Mouse (Mus musculus) limb, embryonic 10.5 days (tissue): ENCODE data around the gene Plrg1. TPM values are rescaled to one million over a fixed set of nuclear protein-coding genes. Genes with fewer than 3 reads are reported as not detected.
A peak's percentile ranks its signal among the peaks of the same experiment; 100 is the strongest.

Source experiments
- DNase-seq: peaks from one replicate; pipeline ENCODE4 v3.0.0-alpha.2; 2017; ENCODE audit warnings: low spot score
- H3K27ac ChIP-seq: fragments of 300-500 bp; sonication (generic); 2 replicates; pipeline ENCODE4 v1.5.1; 2016; ENCODE audit warnings: mild to moderate bottlenecking
- H3K27me3 ChIP-seq: fragments of 300-500 bp; sonication (generic); 2 replicates; pipeline ENCODE4 v1.6.1; 2016; ENCODE audit warnings: low read depth, mild to moderate bottlenecking; ENCODE audit not compliant: poor library complexity, severe bottlenecking
- H3K36me3 ChIP-seq: fragments of 300-500 bp; sonication (generic); 2 replicates; pipeline ENCODE4 v1.6.1; 2016; ENCODE audit warnings: mild to moderate bottlenecking, moderate library complexity
- H3K4me1 ChIP-seq: fragments of 300-500 bp; sonication (generic); 2 replicates; pipeline ENCODE4 v1.6.1; 2016
- H3K4me3 ChIP-seq: fragments of 300-500 bp; sonication (generic); 2 replicates; pipeline ENCODE4 v1.5.1; 2016; ENCODE audit warnings: mild to moderate bottlenecking, moderate library complexity
- H3K9me3 ChIP-seq: fragments of 300-500 bp; sonication (generic); replicated peaks from 2 replicates; pipeline ENCODE4 v1.6.1; 2016; ENCODE audit warnings: mild to moderate bottlenecking
- WGBS: fragments of 180-500 bp; shearing (Covaris S2); methylation state at CpG from one replicate; pipeline ENCODE4 v1.1.7; 2016; 5-methylcytosine and 5-hydroxymethylcytosine counted together
- polyA plus RNA-seq: library from polyadenylated mRNA; unstranded; fragments of >200 nt; fragmentation: Nextera tagmentation; extraction: Ambion mirVana; gene quantifications from 2 replicates; pipeline ENCODE4 v1.2.1, GENCODE M21; 2016

The Plrg1 gene
- polyA plus RNA-seq, 1 experiment from 2014 or later: 140 TPM

DNA sequence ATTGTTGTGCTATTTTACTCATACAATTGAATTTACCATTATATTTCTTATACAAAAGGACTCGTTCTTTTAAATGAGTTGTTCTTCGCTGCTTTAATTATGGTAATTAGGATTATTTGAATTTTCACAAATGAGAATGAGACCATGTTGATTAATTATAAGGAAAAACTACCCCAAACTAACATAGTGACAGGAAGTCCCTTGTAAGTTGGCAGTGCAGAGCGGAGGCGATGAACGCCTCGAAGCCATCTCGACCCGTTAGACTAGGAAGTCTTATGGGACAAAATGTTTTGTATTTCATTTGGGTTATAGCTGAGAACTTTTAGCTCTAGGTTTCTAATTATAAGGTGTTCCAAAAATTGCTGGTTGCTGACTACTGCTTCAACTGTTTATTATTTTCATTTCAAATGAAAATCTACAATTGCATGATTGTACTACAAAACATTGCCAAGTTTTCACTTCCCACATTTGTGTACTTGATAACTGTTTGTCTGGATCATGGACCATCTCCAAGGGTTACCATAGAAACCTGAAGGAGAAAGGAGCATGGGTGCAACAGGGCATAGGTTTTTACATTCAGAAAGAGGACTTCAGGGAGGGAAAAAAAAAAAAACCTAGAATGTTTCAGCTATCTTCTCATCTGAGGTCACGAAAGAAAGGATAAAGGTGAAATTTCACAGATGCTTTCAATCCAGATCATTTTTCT lies 27.6 kb upstream of the Plrg1 start:
- DNase-seq: no peak
- Histone ChIP-seq H3K27me3 (no peaks in the 10 kb centered on the region), H3K4me3 (no peak overlapping the region), H3K9me3 (no peaks in the 10 kb centered on the region), H3K27ac (no peak overlapping the region), H3K4me1 (0 out of 2 replicates have a peak, but pooled peaks cover under 1% of the 10 kb centered on the region), H3K36me3 (no peaks in the 10 kb centered on the region)
- 94% methylated on average over 9 of the region's 9 CpGs for WGBS

DNA sequence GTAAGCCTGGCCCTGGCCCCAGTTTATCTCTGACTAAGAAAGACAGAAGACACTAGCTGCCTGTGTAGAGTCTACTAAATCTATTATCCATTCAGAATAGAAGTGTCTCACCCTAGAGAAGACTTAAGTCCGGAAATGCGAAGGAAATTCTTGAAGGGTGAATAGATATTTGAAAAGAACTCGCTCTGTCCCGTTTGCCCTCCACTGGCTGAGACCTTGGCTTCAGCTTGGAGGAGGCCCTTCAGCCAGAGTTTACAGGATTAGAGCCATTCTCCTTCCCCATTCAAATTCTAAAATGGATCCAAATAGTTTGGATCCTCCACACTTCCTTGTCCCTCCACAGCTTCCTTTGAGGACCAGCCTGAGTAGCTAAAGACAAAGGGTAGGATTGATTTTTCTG lies 25.0 kb upstream of the Plrg1 start:
- no peaks in the 10 kb centered on the region for H3K27me3 ChIP-seq
- no peak overlapping the region for H3K4me3 ChIP-seq
- peaks cover 6% of the 10 kb centered on the region; the same call in 1 of the 2 replicates for H3K4me1 ChIP-seq
- no peak for DNase-seq
- H3K9me3 ChIP-seq: no peaks in the 10 kb centered on the region
- no peaks in the 10 kb centered on the region for H3K36me3 ChIP-seq
- no peak overlapping the region for H3K27ac ChIP-seq
- WGBS: 88% methylated on average over 4 of the region's 4 CpGs

DNA sequence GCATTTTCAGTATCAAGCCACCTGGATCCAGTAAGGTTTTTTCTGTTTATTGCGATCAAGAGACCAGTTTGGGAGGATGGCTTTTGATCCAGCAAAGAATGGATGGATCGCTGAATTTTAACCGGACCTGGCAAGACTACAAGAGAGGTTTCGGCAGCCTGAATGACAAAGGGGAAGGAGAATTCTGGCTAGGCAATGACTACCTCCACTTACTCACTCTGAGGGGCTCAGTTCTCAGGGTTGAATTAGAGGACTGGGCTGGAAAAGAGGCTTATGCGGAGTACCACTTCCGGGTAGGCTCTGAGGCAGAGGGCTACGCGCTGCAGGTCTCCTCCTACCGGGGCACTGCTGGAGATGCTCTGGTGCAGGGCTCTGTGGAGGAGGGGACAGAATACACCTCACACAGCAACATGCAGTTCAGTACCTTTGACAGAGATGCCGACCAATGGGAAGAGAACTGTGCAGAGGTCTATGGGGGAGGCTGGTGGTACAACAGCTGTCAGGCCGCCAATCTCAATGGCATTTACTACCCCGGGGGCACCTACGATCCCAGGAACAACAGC lies 22.5 kb upstream of the Plrg1 start:
- Histone ChIP-seq H3K4me3 (no peak overlapping the region), H3K36me3 (no peaks in the 10 kb centered on the region), H3K9me3 (no peaks in the 10 kb centered on the region), H3K4me1 (peaks cover 6% of the 10 kb centered on the region; the same call in 1 of the 2 replicates), H3K27ac (no peak overlapping the region), H3K27me3 (no peaks in the 10 kb centered on the region)
- 54% methylated on average over 13 of the region's 13 CpGs for WGBS
- DNase-seq: no peak

DNA sequence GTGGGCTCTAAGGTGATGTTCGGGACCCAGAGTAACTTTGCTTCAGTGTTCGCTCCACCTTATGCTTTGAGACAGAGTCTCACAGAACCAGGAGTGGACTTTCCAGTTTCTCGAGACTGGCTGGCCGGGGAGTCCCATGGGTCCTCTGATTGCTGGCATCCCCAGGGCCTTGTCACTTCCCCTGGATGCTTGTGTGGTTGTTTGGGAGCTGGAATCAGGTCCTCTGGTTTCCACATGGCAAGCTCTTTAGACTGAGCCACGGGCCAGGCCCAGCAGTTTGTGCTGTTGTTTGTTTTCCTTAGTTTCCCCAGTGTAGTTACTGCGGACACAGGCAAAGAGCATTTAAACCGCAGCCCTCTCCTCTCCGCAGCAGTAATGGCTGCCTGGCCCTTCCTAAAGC lies 21.5 kb upstream of the Plrg1 start:
- H3K4me1 ChIP-seq: peaks cover 6% of the 10 kb centered on the region; the same call in 1 of the 2 replicates
- H3K9me3 ChIP-seq: no peaks in the 10 kb centered on the region
- H3K36me3 ChIP-seq: no peaks in the 10 kb centered on the region
- H3K4me3 ChIP-seq: no peak overlapping the region
- no peaks in the 10 kb centered on the region for H3K27me3 ChIP-seq
- 83% methylated on average over 8 of the region's 8 CpGs for WGBS
- H3K27ac ChIP-seq: no peak overlapping the region
- DNase-seq: no peak

DNA sequence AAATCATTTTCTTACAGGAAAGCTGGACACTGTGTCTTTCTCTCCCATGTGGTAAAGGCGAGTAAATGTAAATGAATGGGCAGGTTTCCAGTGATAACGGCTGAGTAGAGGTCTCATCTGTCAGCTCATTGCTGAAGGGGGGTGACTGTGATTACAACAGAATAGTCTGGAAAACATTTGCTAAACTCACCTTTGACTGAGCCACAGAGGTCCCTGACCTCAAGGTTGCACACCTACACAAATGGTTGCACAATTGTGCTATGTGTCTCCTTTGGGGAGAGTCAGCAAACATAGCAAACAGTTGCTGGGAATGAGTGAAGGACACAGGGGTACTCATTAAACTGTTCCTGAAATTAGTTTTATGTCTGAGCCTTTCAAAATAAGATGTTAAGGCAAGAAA lies 16.5 kb upstream of the Plrg1 start:
- no peaks in the 10 kb centered on the region for H3K9me3 ChIP-seq
- 80% methylated on average over 2 of the region's 2 CpGs for WGBS

DNA sequence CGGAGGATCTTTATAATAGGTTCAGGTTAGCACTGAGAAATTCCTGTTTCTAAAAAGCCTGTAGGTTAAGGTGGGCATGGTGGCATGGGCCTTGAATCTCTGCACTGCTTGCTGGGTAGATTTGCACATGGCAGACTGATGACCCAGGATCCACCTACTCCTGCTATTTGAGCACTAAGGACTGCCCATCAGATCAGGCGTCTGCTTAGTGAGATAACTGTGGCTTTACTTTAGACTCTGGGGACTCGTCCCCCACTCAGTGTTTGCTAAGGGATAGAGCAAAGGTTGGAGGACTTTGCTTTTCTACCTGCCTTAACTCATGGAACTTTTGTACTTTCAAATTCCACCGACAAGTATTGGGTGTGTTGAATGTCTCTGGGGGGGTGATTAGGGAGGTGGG lies 15.7 kb upstream of the Plrg1 start:
- no peak overlapping the region for H3K4me3 ChIP-seq

More for the DNA sequence above, 16.5 kb upstream of the Plrg1 start:
- Histone ChIP-seq H3K36me3 (no peaks in the 10 kb centered on the region), H3K27ac (no peak overlapping the region), H3K4me3 (no peak overlapping the region), H3K27me3 (no peaks in the 10 kb centered on the region), H3K4me1 (no peaks in the 10 kb centered on the region)
- DNase-seq: no peak

DNA sequence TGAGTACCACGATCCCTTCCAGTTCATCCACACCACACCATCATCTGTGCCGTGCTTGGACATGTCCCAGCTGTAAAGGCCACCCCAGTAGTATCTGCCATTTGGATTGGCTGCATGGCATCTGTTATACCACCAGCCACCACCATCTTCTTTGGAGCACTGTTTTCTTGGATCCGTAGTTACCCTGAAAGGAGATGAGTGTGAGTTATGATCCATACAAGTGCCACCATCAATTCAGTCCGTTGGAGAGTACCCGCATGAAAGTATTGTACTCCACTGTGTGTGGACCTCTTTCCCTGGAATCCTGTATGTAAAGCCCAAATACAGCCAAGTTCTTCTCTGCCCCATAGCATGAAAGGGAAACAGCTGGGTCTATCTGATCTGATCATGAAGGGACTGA lies 12.9 kb upstream of the Plrg1 start:
- DNase-seq: no peak

More for the DNA sequence above, 15.7 kb upstream of the Plrg1 start:
- no peak for DNase-seq
- no peaks in the 10 kb centered on the region for H3K36me3 ChIP-seq
- H3K9me3 ChIP-seq: no peaks in the 10 kb centered on the region
- H3K4me1 ChIP-seq: no peaks in the 10 kb centered on the region
- H3K27me3 ChIP-seq: no peaks in the 10 kb centered on the region
- no peak overlapping the region for H3K27ac ChIP-seq
- WGBS: 82% methylated on average over 4 of the region's 4 CpGs

DNA sequence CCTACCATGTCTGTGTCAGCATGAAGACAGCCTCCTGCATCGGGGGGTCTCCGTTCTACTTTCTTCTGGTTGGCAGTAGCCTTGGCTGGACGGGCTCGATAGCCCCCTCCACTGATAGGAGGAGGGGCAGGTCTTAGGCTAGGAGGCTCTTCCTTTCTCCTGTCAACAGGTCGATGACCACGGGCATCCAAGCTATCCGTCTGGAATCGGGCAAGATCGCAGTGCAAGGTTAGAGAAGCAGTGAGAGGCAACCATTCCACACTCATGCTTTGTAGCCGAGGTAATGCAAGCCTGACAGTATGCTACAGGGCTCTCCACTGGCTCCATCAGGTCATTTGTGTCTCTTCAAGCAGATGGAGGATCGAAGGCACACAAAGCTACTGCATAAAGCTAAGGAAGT lies 8.7 kb upstream of the Plrg1 start:
- 90% methylated on average over 11 of the region's 11 CpGs for WGBS
- Histone ChIP-seq H3K27ac (no peak overlapping the region), H3K9me3 (no peaks in the 10 kb centered on the region), H3K27me3 (no peaks in the 10 kb centered on the region), H3K36me3 (no peaks in the 10 kb centered on the region), H3K4me3 (no peak overlapping the region), H3K4me1 (no peaks in the 10 kb centered on the region)
- no peak for DNase-seq

More for the DNA sequence above, 12.9 kb upstream of the Plrg1 start:
- no peaks in the 10 kb centered on the region for H3K9me3 ChIP-seq
- H3K36me3 ChIP-seq: no peaks in the 10 kb centered on the region
- WGBS: 91% methylated on average over 5 of the region's 5 CpGs
- no peak overlapping the region for H3K27ac ChIP-seq
- H3K4me3 ChIP-seq: no peak overlapping the region
- no peaks in the 10 kb centered on the region for H3K27me3 ChIP-seq
- H3K4me1 ChIP-seq: no peaks in the 10 kb centered on the region

DNA sequence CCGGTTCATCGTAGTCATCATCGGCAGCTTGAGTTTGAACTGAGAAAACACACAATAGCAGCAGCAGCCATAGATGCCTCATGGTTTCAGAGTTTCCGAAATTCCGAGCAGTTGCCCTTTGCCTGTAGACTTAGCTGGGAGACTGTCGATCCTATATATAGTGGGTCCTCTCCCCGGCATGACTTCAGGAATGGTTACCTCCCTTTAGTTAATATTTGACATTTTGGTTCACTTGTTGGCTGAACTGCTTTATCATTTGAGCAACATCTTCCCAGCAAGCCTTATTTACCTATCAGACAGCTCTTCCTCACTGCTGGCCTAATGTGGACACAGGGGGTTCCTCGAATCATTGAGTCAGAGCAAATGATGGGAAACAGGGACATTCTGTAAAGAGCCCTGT lies 5.6 kb upstream of the Plrg1 start, which contains the start of gene Fgb:
Gene Fgb, minus strand, starts transcription at position 184 of the 400 bp plus-strand sequence.
- H3K36me3 ChIP-seq: no peaks in the 10 kb centered on the region
- H3K27ac ChIP-seq: no peak within 1 kb of the TSS
- H3K4me1 ChIP-seq: no peaks in the 10 kb centered on the region
- no peaks in the 10 kb centered on the region for H3K9me3 ChIP-seq
- no peaks in the 10 kb centered on the region for H3K27me3 ChIP-seq
- no peak within 1 kb of the TSS for H3K4me3 ChIP-seq
- WGBS: 90% methylated on average over 8 of the region's 8 CpGs
- no peak for DNase-seq

DNA sequence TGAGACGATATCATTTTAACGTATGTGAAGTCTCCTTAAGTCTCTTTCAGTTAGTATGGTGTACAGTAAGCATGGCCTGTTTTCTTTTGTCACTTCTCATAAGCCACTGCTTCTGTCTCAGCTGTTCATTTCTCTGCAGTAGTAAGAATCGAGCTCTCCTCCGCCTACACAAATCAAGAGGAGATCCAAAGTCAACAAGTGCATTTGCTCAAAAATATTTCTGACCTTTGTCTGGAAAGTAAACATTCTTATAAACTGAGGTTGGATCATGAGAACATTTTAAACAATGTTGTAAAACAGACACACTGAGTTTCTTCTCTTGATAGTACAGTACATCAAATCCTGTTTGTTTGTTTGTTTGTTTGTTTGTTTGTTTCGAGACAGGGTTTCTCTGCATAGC lies 4.7 kb upstream of the Plrg1 start:
- no peak for DNase-seq
- Histone ChIP-seq H3K27me3 (no peaks in the 10 kb centered on the region), H3K9me3 (no peaks in the 10 kb centered on the region), H3K4me1 (no peaks in the 10 kb centered on the region), H3K36me3 (no peaks in the 10 kb centered on the region), H3K4me3 (no peak overlapping the region), H3K27ac (no peak overlapping the region)
- WGBS: 87% methylated on average over 5 of the region's 5 CpGs

DNA sequence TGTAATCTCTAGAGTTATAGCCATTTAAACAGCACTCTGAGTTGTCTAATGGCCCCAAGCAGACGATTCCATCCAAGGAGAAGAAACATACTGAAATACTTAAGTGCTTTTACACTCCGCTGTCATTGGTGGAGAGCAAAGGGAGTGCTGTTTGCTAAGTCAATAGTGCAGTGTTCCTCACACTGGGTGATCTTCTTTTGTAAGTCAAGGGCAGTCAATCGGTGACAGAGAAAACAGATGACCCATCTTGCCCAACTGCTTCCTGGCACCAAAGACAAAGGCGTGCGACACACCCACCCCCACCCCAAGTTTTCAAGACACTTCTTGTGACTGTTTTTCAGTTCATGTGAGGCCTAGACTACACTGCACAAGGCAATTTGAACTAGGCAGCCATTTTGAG lies 3.2 kb upstream of the Plrg1 start:
- H3K9me3 ChIP-seq: no peaks in the 10 kb centered on the region
- H3K27me3 ChIP-seq: no peaks in the 10 kb centered on the region
- H3K36me3 ChIP-seq: peaks cover 5% of the 10 kb centered on the region
- no peak overlapping the region for H3K27ac ChIP-seq
- DNase-seq: no peak
- peaks cover 7% of the 10 kb centered on the region for H3K4me1 ChIP-seq
- 88% methylated on average over 5 of the region's 5 CpGs for WGBS
- no peak overlapping the region for H3K4me3 ChIP-seq

DNA sequence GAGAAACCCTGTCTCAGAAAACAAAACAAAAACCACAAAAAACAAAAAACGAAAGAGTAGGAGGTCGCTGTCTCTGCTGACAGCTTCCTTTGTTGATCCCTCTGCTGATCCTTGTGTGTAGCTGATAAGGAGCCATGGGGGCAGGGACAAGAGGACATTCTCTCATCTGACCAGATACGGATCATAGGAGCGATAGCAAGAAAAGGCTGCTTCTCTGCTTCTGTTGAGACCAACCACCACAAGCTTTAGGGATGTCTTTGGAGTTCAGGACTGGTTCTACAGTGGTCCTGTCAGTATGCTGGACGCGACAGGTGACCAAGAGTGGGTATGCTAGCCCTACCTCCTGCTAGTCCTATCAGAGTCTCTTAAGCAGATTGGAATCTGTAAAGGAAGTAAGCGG lies 2.2 kb upstream of the Plrg1 start:
- no peak overlapping the region for H3K27ac ChIP-seq
- no peaks in the 10 kb centered on the region for H3K27me3 ChIP-seq
- no peak for DNase-seq
- H3K4me1 ChIP-seq: peaks cover 7% of the 10 kb centered on the region
- no peak overlapping the region for H3K4me3 ChIP-seq
- no peaks in the 10 kb centered on the region for H3K9me3 ChIP-seq
- WGBS: 93% methylated on average over 7 of the region's 7 CpGs
- H3K36me3 ChIP-seq: peaks cover 15% of the 10 kb centered on the region

DNA sequence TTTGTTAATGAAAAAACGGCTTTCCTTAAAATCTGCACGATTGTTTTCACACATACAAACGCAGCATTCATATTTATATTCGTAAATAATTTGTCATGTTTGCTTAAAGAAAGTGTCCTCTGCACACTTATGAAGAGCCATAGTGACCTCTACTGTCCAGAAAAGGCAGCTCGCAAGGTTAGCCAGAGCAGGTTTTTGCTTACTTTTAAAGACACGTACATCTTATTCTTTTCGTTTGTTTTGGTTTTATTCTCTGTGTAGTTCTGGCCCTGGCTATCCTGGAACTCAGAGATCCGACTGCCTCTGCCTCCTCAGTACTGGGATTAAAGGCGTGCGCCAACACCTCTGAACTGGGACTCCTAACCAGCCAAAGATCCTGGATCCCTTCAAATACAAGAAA lies 1.6 kb upstream of the Plrg1 start:
- DNase-seq: peak; percentile 32
- 40% methylated on average over 10 of the region's 10 CpGs for WGBS

More for the DNA sequence above, 1.6 kb upstream of the Plrg1 start:
- H3K4me3 ChIP-seq: no peak overlapping the region
- no peak overlapping the region for H3K27ac ChIP-seq
- peaks cover 7% of the 10 kb centered on the region for H3K4me1 ChIP-seq
- no peaks in the 10 kb centered on the region for H3K27me3 ChIP-seq
- H3K36me3 ChIP-seq: peaks cover 21% of the 10 kb centered on the region
- no peaks in the 10 kb centered on the region for H3K9me3 ChIP-seq
